Comparison of ENCODE assay signal across 10 mouse cellular contexts in the genomic region with DNA sequence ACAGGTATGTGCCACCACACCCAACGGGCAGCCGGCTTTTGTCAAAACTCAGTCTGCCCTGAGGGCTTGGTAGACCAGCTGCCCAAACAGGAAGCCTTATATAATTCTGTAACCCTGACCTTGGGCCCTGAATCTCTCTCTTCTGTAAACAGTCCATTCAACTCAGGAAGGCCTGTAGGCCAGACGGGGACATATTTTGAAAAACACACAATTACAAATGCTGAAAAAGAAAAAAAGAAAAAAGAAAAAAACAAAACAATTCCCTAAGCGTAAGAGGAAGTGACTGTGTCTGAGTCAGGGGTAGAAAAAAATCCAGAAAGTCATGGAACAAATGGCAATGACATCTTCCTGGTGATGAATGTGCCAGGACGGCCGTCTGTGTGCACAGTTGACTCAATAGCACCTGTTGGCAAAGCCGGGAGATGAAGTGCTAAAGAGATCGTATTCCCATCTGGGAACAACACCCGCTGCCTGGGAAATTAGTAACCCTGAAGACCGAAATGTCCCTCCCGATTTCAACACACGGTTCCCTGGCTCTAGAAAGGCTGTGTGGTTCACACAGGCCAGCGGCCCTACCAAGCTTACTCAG.
DNase-seq lines count a peak whose midpoint lies in the region; ATAC-seq and TF ChIP-seq lines count a peak whose summit lies in the region.
"Had no signal": no experiment of that assay in that cellular context is flagged by ENCODE, and none has a peak within 500 bp of the region (broad histone marks: within the 10 kb centered on the region; RNA-seq: fewer than 3 reads in every experiment).

No protein-coding gene starts in this region.

- no peak for ATAC-seq in midbrain, embryonic 11.5 days (ENCODE audit: low FRiP score)
- ATAC-seq in midbrain, embryonic 16.5 days, result no peak
- no peak for ATAC-seq in kidney, embryonic 15.5 days (replicated peaks; ENCODE audit: low FRiP score)
- ATAC-seq in stomach, postnatal 0 days (ENCODE audit: low FRiP score, low TSS enrichment), result peak; percentile 24

- peak; percentile 28 for DNase-seq in embryo, embryonic 10 days (ENCODE audit: low spot score)
- DNase-seq in embryo, embryonic 11 days, result no peak
- DNase-seq in midbrain, embryonic 11.5 days (ENCODE audit: low spot score, missing footprints), result peak; percentile 80
- peak; percentile 25 for DNase-seq in stomach, postnatal 0 days (ENCODE audit: low spot score)
- no peak for DNase-seq in frontal cortex, postnatal 10 days (ENCODE audit: low spot score in 2 of 2)
- no peak for DNase-seq in frontal cortex, postnatal 25 days (ENCODE audit: low spot score in 2 of 2)
- DNase-seq: thymus, postnatal 36 days had no signal

- no peak overlapping the region for H3K27ac ChIP-seq in midbrain, embryonic 11.5 days (ENCODE audit: low read depth, low read length)
- H3K27ac ChIP-seq in midbrain, embryonic 16.5 days (ENCODE audit: low read length), result no peak overlapping the region
- H3K27ac ChIP-seq in kidney, embryonic 15.5 days, result peak overlapping the region; percentile 46
- peak overlapping the region; percentile 40; the same call in 1 of the 2 replicates for H3K27ac ChIP-seq in stomach, postnatal 0 days (replicated peaks)
- H3K27ac ChIP-seq: midbrain, embryonic 10.5 days had no signal

- TF ChIP-seq CTCF in stomach, postnatal 0 days (IDR thresholded peaks at IDR 0.05; ENCODE audit: low read depth), result no peak

- H3K27me3 ChIP-seq in midbrain, embryonic 11.5 days (ENCODE audit: control insufficient read depth, insufficient read depth, low read length), result peaks cover 15% of the 10 kb centered on the region
- H3K27me3 ChIP-seq in midbrain, embryonic 16.5 days (ENCODE audit: control insufficient read depth, insufficient read depth, low read depth, low read length), result peaks cover 23% of the 10 kb centered on the region
- H3K27me3 ChIP-seq in kidney, embryonic 15.5 days, result no peaks in the 10 kb centered on the region
- no peaks in the 10 kb centered on the region for H3K27me3 ChIP-seq in stomach, postnatal 0 days (ENCODE audit: control insufficient read depth, insufficient read depth, low read length)

- H3K4me3 ChIP-seq in midbrain, embryonic 11.5 days (ENCODE audit: low read depth, low read length), result no peak overlapping the region
- no peak overlapping the region for H3K4me3 ChIP-seq in midbrain, embryonic 16.5 days (ENCODE audit: low read depth, low read length)
- no peak overlapping the region for H3K4me3 ChIP-seq in kidney, embryonic 15.5 days (replicated peaks)
- H3K4me3 ChIP-seq in stomach, postnatal 0 days (ENCODE audit: low read depth, low read length), result no peak overlapping the region
- H3K4me3 ChIP-seq: midbrain, embryonic 10.5 days had no signal

- no peak overlapping the region for H3K9ac ChIP-seq in midbrain, embryonic 11.5 days (ENCODE audit: low read length)
- no peak overlapping the region for H3K9ac ChIP-seq in midbrain, embryonic 16.5 days (ENCODE audit: low read depth, low read length)
- H3K9ac ChIP-seq in kidney, embryonic 15.5 days, result no peak overlapping the region
- H3K9ac ChIP-seq in stomach, postnatal 0 days (ENCODE audit: low read length), result no peak overlapping the region

- WGBS in midbrain, embryonic 11.5 days, result 80% methylated on average over 13 of the region's 13 CpGs
- 84% methylated on average over 13 of the region's 13 CpGs for WGBS in midbrain, embryonic 16.5 days
- 34% methylated on average over 13 of the region's 13 CpGs for WGBS in kidney, embryonic 15.5 days
- 46% methylated on average over 13 of the region's 13 CpGs for WGBS in stomach, postnatal 0 days

- no peak overlapping the region for H3K4me2 ChIP-seq in midbrain, embryonic 11.5 days
- H3K4me2 ChIP-seq in midbrain, embryonic 16.5 days (ENCODE audit: low read length), result no peak overlapping the region
- no peak overlapping the region for H3K4me2 ChIP-seq in kidney, embryonic 15.5 days
- H3K4me2 ChIP-seq in stomach, postnatal 0 days (replicated peaks; ENCODE audit: low read depth), result no peak overlapping the region

- H3K36me3 ChIP-seq in midbrain, embryonic 11.5 days (ENCODE audit: control insufficient read depth, insufficient read depth, low read length), result no peaks in the 10 kb centered on the region
- no peaks in the 10 kb centered on the region for H3K36me3 ChIP-seq in midbrain, embryonic 16.5 days (ENCODE audit: control insufficient read depth, insufficient read depth, low read length)
- H3K36me3 ChIP-seq in kidney, embryonic 15.5 days, result no peaks in the 10 kb centered on the region
- H3K36me3 ChIP-seq in stomach, postnatal 0 days (ENCODE audit: control insufficient read depth, insufficient read depth, low read length), result no peaks in the 10 kb centered on the region
- H3K36me3 ChIP-seq: midbrain, embryonic 10.5 days had no signal

- peak; percentile 51 for TF ChIP-seq EP300 in stomach, postnatal 0 days (optimal IDR thresholded peaks at IDR 0.05)

- H3K9me3 ChIP-seq in midbrain, embryonic 11.5 days (ENCODE audit: control insufficient read depth, low read length), result no peaks in the 10 kb centered on the region
- H3K9me3 ChIP-seq in midbrain, embryonic 16.5 days (replicated peaks; ENCODE audit: control insufficient read depth, low read length, poor library complexity, severe bottlenecking), result no peaks in the 10 kb centered on the region
- H3K9me3 ChIP-seq in kidney, embryonic 15.5 days (replicated peaks), result no peaks in the 10 kb centered on the region
- no peaks in the 10 kb centered on the region for H3K9me3 ChIP-seq in stomach, postnatal 0 days (ENCODE audit: control insufficient read depth, low read length)
- H3K9me3 ChIP-seq: midbrain, embryonic 10.5 days had no signal

- peaks cover 17% of the 10 kb centered on the region for H3K4me1 ChIP-seq in midbrain, embryonic 11.5 days (ENCODE audit: control insufficient read depth, insufficient read depth, low read length)
- peaks cover 10% of the 10 kb centered on the region for H3K4me1 ChIP-seq in midbrain, embryonic 16.5 days (ENCODE audit: control insufficient read depth, insufficient read depth, low read length)
- H3K4me1 ChIP-seq in kidney, embryonic 15.5 days, result peaks cover 65% of the 10 kb centered on the region
- no peaks in the 10 kb centered on the region; the same call in 1 of the 2 replicates for H3K4me1 ChIP-seq in stomach, postnatal 0 days (replicated peaks; ENCODE audit: control insufficient read depth, insufficient read depth)

Comparison
In these comparisons a context has a peak if more than half of its experiments do, and no peak if none do; other contexts are left out.
1. DNase-seq: peak in embryo, embryonic 10 days (single experiment), midbrain, embryonic 11.5 days (single experiment) and stomach, postnatal 0 days (single experiment); none in embryo, embryonic 11 days (single experiment), frontal cortex, postnatal 10 days (0 of 2) and frontal cortex, postnatal 25 days (0 of 2).
2. H3K27ac ChIP-seq: peak in kidney, embryonic 15.5 days (single experiment) and stomach, postnatal 0 days (single experiment); none in midbrain, embryonic 11.5 days (single experiment) and midbrain, embryonic 16.5 days (single experiment).